ENCODE assay signal across 28 mouse cellular contexts in the genomic region with DNA sequence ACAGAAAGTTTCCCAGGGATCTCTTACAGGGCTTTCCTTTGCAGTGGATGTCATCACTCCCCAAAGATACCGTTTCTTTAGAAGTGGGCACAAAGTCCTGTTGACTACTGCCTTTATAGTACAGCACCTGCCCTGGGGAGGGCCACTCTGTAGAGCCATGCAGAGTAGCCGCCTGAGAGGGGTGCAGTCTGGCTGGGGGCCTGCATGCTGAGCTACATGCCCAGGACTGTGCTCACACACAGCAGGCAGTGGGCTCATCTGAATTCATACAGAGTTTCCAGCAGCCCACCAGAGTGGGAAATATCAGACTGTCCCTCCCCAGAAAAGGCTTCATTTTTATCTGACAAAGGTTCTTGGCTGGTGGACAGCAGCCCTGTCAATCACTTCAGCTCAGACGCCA.
DNase-seq lines count a peak whose midpoint lies in the region; ATAC-seq lines count a peak whose summit lies in the region.
"Had no signal": no experiment of that assay in that cellular context is flagged by ENCODE, and none has a peak within 500 bp of the region (broad histone marks: within the 10 kb centered on the region; RNA-seq: fewer than 3 reads in every experiment).

No protein-coding gene starts in this region.

- peaks cover 24% of the 10 kb centered on the region for H3K4me1 ChIP-seq in forebrain, embryonic 13.5 days
- H3K4me1 ChIP-seq in forebrain, embryonic 11.5 days (replicated peaks; ENCODE audit: control insufficient read depth, insufficient read depth, low read length) = no peaks in the 10 kb centered on the region; the same call in 1 of the 2 replicates
- H3K4me1 ChIP-seq in hindbrain, embryonic 16.5 days (ENCODE audit: control insufficient read depth, insufficient read depth, low read depth, low read length) = no peaks in the 10 kb centered on the region; the same call in 1 of the 2 replicates
- H3K4me1 ChIP-seq in hindbrain, embryonic 14.5 days (replicated peaks; ENCODE audit: control insufficient read depth, insufficient read depth, low read length) = 0 out of 2 replicates have a peak, but pooled peaks cover 7% of the 10 kb centered on the region
- peaks cover 2% of the 10 kb centered on the region; the same call in 1 of the 2 replicates for H3K4me1 ChIP-seq in midbrain, embryonic 16.5 days (ENCODE audit: control insufficient read depth, insufficient read depth, low read length)
- peaks cover 15% of the 10 kb centered on the region for H3K4me1 ChIP-seq in midbrain, embryonic 10.5 days
- H3K4me1 ChIP-seq: embryonic facial prominence, embryonic 15.5 days; heart, embryonic 12.5 days; limb, embryonic 15.5 days had no signal

- H3K27ac ChIP-seq in forebrain, embryonic 13.5 days = no peak overlapping the region
- no peak overlapping the region for H3K27ac ChIP-seq in forebrain, embryonic 11.5 days (ENCODE audit: low read depth, low read length)
- H3K27ac ChIP-seq in hindbrain, embryonic 16.5 days (ENCODE audit: low read depth, low read length) = no peak overlapping the region
- H3K27ac ChIP-seq in hindbrain, embryonic 14.5 days = no peak overlapping the region
- no peak overlapping the region for H3K27ac ChIP-seq in midbrain, embryonic 16.5 days (ENCODE audit: low read length)
- H3K27ac ChIP-seq in midbrain, embryonic 10.5 days (replicated peaks) = no peak overlapping the region
- H3K27ac ChIP-seq: embryonic facial prominence, embryonic 15.5 days; heart, adult 2 months; limb, embryonic 10.5 days; limb, embryonic 15.5 days; liver, embryonic 14.5 days; midbrain, embryonic 12.5 days had no signal

- peak; percentile 59; the same call in 1 of the 2 replicates for ATAC-seq in forebrain, embryonic 13.5 days
- ATAC-seq in forebrain, embryonic 11.5 days (replicated peaks; ENCODE audit: low FRiP score) = no peak
- ATAC-seq in hindbrain, embryonic 16.5 days = peak; percentile 54; the same call in 1 of the 2 replicates
- ATAC-seq in hindbrain, embryonic 14.5 days (ENCODE audit: low FRiP score) = no peak
- 0 out of 2 replicates have a peak, but pooled peaks have one; percentile 56 for ATAC-seq in midbrain, embryonic 16.5 days
- ATAC-seq: intestine, postnatal 0 days had no signal

- no peaks in the 10 kb centered on the region for H3K36me3 ChIP-seq in forebrain, embryonic 13.5 days (ENCODE audit: poor library complexity, severe bottlenecking)
- no peaks in the 10 kb centered on the region for H3K36me3 ChIP-seq in forebrain, embryonic 11.5 days (ENCODE audit: control insufficient read depth, insufficient read depth, low read length)
- no peaks in the 10 kb centered on the region for H3K36me3 ChIP-seq in hindbrain, embryonic 16.5 days (ENCODE audit: control insufficient read depth, insufficient read depth, low read length)
- H3K36me3 ChIP-seq in hindbrain, embryonic 14.5 days (replicated peaks; ENCODE audit: control insufficient read depth, insufficient read depth) = no peaks in the 10 kb centered on the region
- no peaks in the 10 kb centered on the region for H3K36me3 ChIP-seq in midbrain, embryonic 16.5 days (ENCODE audit: control insufficient read depth, insufficient read depth, low read length)
- H3K36me3 ChIP-seq in midbrain, embryonic 10.5 days = no peaks in the 10 kb centered on the region
- H3K36me3 ChIP-seq: embryonic facial prominence, embryonic 15.5 days; G1E; heart, embryonic 12.5 days; limb, embryonic 10.5 days; limb, embryonic 15.5 days; midbrain, embryonic 12.5 days had no signal

- WGBS in forebrain, embryonic 13.5 days = 44% methylated on average over 3 of the region's 3 CpGs
- 76% methylated on average over 3 of the region's 3 CpGs for WGBS in forebrain, embryonic 11.5 days
- WGBS in hindbrain, embryonic 16.5 days = 51% methylated on average over 3 of the region's 3 CpGs
- WGBS in hindbrain, embryonic 14.5 days = 56% methylated on average over 3 of the region's 3 CpGs
- WGBS in midbrain, embryonic 16.5 days = 49% methylated on average over 3 of the region's 3 CpGs
- 83% methylated on average over 3 of the region's 3 CpGs for WGBS in midbrain, embryonic 10.5 days

- H3K9me3 ChIP-seq in forebrain, embryonic 13.5 days (replicated peaks) = no peaks in the 10 kb centered on the region
- H3K9me3 ChIP-seq in forebrain, embryonic 11.5 days (ENCODE audit: control insufficient read depth, low read length) = no peaks in the 10 kb centered on the region
- no peaks in the 10 kb centered on the region for H3K9me3 ChIP-seq in hindbrain, embryonic 16.5 days (ENCODE audit: control insufficient read depth, low read length)
- H3K9me3 ChIP-seq in hindbrain, embryonic 14.5 days (ENCODE audit: control insufficient read depth, low read length) = no peaks in the 10 kb centered on the region
- H3K9me3 ChIP-seq in midbrain, embryonic 16.5 days (replicated peaks; ENCODE audit: control insufficient read depth, low read length, poor library complexity, severe bottlenecking) = no peaks in the 10 kb centered on the region
- no peaks in the 10 kb centered on the region for H3K9me3 ChIP-seq in midbrain, embryonic 10.5 days (replicated peaks)
- H3K9me3 ChIP-seq: embryonic facial prominence, embryonic 15.5 days; heart, embryonic 12.5 days; limb, embryonic 10.5 days; limb, embryonic 15.5 days; midbrain, embryonic 12.5 days had no signal

- no peak overlapping the region for H3K4me3 ChIP-seq in forebrain, embryonic 13.5 days
- no peak overlapping the region for H3K4me3 ChIP-seq in forebrain, embryonic 11.5 days (ENCODE audit: low read depth, low read length)
- no peak overlapping the region for H3K4me3 ChIP-seq in hindbrain, embryonic 16.5 days (ENCODE audit: low read length)
- H3K4me3 ChIP-seq in hindbrain, embryonic 14.5 days (replicated peaks; ENCODE audit: low read length) = no peak overlapping the region
- no peak overlapping the region for H3K4me3 ChIP-seq in midbrain, embryonic 16.5 days (ENCODE audit: low read depth, low read length)
- H3K4me3 ChIP-seq in midbrain, embryonic 10.5 days = no peak overlapping the region
- H3K4me3 ChIP-seq: embryonic facial prominence, embryonic 15.5 days; heart, adult 2 months; heart, embryonic 12.5 days; limb, embryonic 10.5 days; limb, embryonic 15.5 days; midbrain, embryonic 12.5 days had no signal

- H3K9ac ChIP-seq in forebrain, embryonic 13.5 days = no peak overlapping the region
- no peak overlapping the region for H3K9ac ChIP-seq in forebrain, embryonic 11.5 days (ENCODE audit: low read length)
- H3K9ac ChIP-seq in hindbrain, embryonic 16.5 days (ENCODE audit: low read depth, low read length) = no peak overlapping the region
- no peak overlapping the region for H3K9ac ChIP-seq in hindbrain, embryonic 14.5 days
- no peak overlapping the region for H3K9ac ChIP-seq in midbrain, embryonic 16.5 days (ENCODE audit: low read depth, low read length)
- H3K9ac ChIP-seq: embryonic facial prominence, embryonic 15.5 days; heart, embryonic 12.5 days; limb, embryonic 15.5 days; liver, embryonic 14.5 days; midbrain, embryonic 12.5 days had no signal

- H3K4me2 ChIP-seq in forebrain, embryonic 13.5 days = no peak overlapping the region
- H3K4me2 ChIP-seq in forebrain, embryonic 11.5 days (ENCODE audit: low read depth, low read length, severe bottlenecking) = no peak overlapping the region
- no peak overlapping the region for H3K4me2 ChIP-seq in hindbrain, embryonic 16.5 days (ENCODE audit: low read length)
- H3K4me2 ChIP-seq in hindbrain, embryonic 14.5 days (replicated peaks) = no peak overlapping the region
- H3K4me2 ChIP-seq in midbrain, embryonic 16.5 days (ENCODE audit: low read length) = no peak overlapping the region
- H3K4me2 ChIP-seq: embryonic facial prominence, embryonic 15.5 days; heart, embryonic 12.5 days; limb, embryonic 15.5 days; midbrain, embryonic 12.5 days had no signal

- DNase-seq in forebrain, embryonic 11.5 days (ENCODE audit: low spot score) = no peak
- DNase-seq in hindbrain, embryonic 14.5 days (ENCODE audit: low spot score) = no peak
- no peak for DNase-seq in midbrain, embryonic 10.5 days (ENCODE audit: low spot score)
- no peak for DNase-seq in neural tube, embryonic 10.5 days (ENCODE audit: extremely low spot score, low spot score)
- DNase-seq: adrenal gland, postnatal 10 days; cerebellum, adult 11 months; cerebellum, adult 9-10 months; cerebellum, postnatal 36 days; gastrocnemius, postnatal 25 days; heart, adult 2 months; heart, postnatal 4 days; kidney, postnatal 14 days; layer of hippocampus, adult 9-11 months; lung, postnatal 36 days; spleen, adult 18-20 months; thymus, adult 2 months; thymus, postnatal 4 days had no signal

- no peaks in the 10 kb centered on the region for H3K27me3 ChIP-seq in forebrain, embryonic 13.5 days
- H3K27me3 ChIP-seq in forebrain, embryonic 11.5 days (ENCODE audit: control insufficient read depth, insufficient read depth, low read length) = no peaks in the 10 kb centered on the region
- no peaks in the 10 kb centered on the region for H3K27me3 ChIP-seq in hindbrain, embryonic 16.5 days (replicated peaks; ENCODE audit: control insufficient read depth, insufficient read depth, low read length)
- H3K27me3 ChIP-seq in hindbrain, embryonic 14.5 days (ENCODE audit: control insufficient read depth, insufficient read depth, low read length) = no peaks in the 10 kb centered on the region
- no peaks in the 10 kb centered on the region for H3K27me3 ChIP-seq in midbrain, embryonic 16.5 days (ENCODE audit: control insufficient read depth, insufficient read depth, low read depth, low read length)
- H3K27me3 ChIP-seq in midbrain, embryonic 10.5 days (ENCODE audit: low read depth, poor library complexity, severe bottlenecking) = no peaks in the 10 kb centered on the region
- H3K27me3 ChIP-seq: embryonic facial prominence, embryonic 15.5 days; limb, embryonic 15.5 days; midbrain, embryonic 12.5 days had no signal

Comparison
In these comparisons a context has a peak if more than half of its experiments do, and no peak if none do; other contexts are left out.
1. ATAC-seq: peak in forebrain, embryonic 13.5 days (single experiment), hindbrain, embryonic 16.5 days (single experiment) and midbrain, embryonic 16.5 days (single experiment); none in forebrain, embryonic 11.5 days (single experiment) and hindbrain, embryonic 14.5 days (single experiment).